Mouse (Mus musculus) cerebellum, adult 2 months (tissue): ENCODE results near the gene Rasgef1a.

Experiments used
- CTCF ChIP-seq: fragments of 200-500 bp; IDR thresholded peaks from 2 replicates; pipeline ENCODE4 v1.5.1; 2011; ENCODE audit warnings: low read depth, mild to moderate bottlenecking, control low read depth, low read length, moderate library complexity, borderline replicate concordance; ENCODE audit not compliant: insufficient read depth
- POLR2A ChIP-seq: fragments of 200-500 bp; IDR thresholded peaks from 2 replicates; pipeline ENCODE4 v1.6.1; 2011; ENCODE audit warnings: low read length, control low read depth, borderline replicate concordance; ENCODE audit not compliant: insufficient read depth

DNA sequence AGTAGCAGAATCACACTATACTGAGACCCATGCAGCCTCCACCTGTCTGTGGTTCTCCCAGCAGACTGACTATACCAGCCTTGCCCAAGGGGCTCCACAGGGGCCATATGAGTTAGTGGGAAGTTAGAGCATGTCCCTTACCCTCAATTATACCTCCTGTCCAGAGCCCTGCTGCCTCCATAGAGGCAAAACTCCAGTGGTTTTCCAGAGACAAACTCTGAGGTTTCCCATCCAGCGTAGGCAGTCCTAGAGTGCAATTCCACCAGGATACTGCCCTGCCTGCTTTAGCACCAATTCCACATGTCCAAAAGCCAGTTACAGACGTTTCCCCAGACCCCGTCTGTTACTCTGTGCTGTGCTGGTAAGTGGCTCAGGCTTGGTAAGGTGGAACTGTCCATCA is 68.1 kb downstream of the Rasgef1a start:
- no peak for TF ChIP-seq CTCF
- TF ChIP-seq POLR2A: no peak
